Mouse (Mus musculus) heart, adult 2 months (tissue): ENCODE measurements around the gene Xk.
"Not testable (repeated sequence)": the region's sequence is repeated elsewhere in the genome, so short reads cannot be mapped to it uniquely, and the experiment has no call there.

Experiments
- CTCF ChIP-seq: fragments of 200-600 bp; IDR thresholded peaks from 2 replicates; pipeline ENCODE4 v1.8.1; 2022; ENCODE audit warnings: antibody characterized with exemption, mild to moderate bottlenecking, moderate library complexity
- EP300 ChIP-seq: fragments of 200-500 bp; IDR thresholded peaks from 2 replicates; pipeline ENCODE4 v1.6.1; 2011; ENCODE audit warnings: low read depth, low read length, control low read depth; ENCODE audit not compliant: insufficient read depth

DNA sequence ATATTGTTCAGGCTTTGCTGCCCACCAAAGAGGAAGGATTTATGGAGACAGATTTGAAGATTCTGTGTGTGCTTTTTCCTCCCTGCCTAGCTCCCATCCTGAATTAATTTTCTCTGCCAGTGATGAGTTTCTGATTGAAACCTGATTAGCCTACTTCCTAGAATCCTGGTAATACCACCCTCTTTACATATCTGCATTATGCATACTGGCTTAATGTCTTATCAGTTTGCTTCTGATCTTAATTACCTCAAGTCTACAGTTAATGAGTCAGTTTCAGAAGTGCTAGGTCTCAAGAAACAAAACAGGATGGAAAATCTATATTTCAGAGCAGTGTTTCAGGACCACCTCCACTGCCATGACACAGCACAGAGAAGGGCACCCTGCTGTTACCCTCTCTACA lies 43.9 kb downstream of the Xk start:
- TF ChIP-seq CTCF, EP300: not testable (repeated sequence)
